Mouse (Mus musculus) yolk sac, embryonic 10.5 days (tissue): ENCODE results near the gene Khdc4.

Experiments used
- DNase-seq: peaks from one replicate; pipeline ENCODE4 v3.0.0-alpha.2; 2017; ENCODE audit warnings: low spot score

Khdc4 gene

DNA sequence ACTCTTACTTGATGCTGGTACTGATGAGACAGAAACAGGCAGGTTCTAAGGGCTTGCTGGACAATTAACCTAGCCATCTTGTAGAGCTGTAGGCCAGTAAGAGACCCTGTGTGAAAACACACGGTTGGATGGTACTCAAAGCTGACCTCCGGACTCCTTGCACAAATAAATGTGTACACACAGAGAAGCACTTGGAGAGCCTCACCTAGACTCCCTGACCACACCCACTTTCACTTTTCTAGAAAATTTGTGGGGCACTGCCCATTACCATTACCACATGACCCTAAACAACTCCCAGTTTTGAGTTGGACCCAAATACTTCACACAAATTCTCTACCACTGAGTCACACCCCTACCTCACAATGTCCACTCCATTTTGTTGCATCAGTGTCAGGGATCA is 51.0 kb downstream of the Khdc4 start:
- DNase-seq = no peak

DNA sequence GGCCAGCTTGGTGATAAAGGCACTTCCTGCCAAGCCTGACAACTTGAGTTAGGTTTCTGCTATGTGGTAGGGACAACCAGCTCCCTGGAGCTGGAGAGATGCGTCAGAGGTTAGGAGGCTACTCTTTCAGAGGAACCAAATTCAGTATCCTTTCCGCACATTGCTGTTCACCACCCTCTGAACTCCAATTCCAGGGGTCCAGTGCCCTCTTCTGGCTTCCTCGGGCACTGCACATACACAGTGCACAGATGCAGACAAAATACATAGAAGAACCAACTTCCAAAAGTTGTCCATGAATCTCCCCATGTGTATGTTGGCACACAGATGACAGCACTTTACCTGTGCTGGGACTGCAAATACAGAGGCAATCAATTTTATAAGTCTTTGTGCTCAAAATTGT is 53.0 kb downstream of the Khdc4 start:
- no peak for DNase-seq

DNA sequence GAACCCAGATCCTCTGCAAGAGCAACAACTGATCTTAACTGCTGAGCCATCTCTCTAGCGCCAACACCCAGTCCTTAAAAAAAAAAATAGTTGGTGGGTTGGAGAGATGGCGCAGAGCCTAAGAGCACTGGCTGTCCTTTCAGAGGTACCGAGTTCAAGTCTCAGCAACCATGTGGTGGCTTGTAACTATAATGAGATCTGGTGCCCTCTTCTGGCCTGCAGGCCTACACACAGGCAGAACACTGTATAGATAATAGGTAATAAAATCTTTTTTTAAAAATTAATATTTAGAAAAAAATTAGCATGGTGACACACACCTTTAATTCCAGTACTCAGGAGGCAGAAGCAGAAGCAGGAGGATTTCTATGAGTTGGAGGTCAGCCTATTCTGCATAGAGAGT is 54.5 kb downstream of the Khdc4 start:
- no peak for DNase-seq

DNA sequence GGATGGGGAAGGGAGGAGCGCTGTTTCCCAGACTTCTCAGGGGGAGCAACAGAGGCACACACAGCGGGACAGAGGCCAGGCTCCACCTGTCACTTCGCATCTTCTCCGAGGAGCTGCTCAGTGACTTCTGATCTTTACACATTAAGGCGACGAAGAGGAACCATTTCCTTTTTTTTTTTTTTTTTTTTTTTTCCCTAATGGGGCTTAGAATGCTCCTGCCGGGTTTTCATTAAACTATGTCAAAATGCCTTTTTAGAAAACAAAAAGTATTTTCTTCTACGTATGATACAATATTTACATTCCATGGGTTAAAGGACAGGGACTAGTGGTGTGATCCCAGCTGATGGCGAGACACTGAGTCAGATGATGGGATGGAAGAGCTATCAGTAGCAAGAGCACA is 59.9 kb downstream of the Khdc4 start:
- DNase-seq = no peak

DNA sequence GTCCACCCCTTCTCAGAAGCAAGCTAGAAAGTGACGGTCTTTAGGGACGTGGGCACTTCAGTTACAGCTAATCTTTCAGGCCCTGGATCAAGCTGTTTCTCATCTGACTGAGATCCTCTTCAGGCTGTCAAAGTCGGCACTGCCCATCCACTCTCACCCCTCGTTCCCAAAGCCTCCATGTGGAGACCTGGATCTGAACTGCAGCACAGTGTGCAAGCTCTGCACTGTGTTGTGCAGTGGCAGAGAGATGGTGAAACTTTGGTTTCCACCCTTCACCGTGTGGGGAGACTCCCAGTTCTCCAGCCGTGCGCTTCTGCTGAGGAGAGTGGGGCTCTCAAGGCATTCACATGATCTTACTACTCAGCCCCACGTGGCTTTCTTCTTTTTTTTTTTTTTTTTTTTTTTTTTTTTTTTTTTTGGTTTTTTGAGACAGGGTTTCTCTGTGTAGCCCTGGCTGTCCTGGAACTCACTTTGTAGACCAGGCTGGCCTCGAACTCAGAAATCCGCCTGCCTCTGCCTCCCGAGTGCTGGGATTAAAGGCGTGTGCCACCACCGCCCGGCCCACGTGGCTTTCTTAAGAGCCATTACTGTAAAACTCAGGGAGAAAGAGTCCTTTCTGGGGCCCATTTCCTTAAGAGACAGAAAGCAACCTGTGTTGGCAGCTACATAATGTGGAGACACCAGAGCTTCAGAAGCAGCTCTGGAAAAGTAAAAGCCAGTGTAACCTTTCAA is 60.7 kb downstream of the Khdc4 start:
- DNase-seq = peak; percentile 13

DNA sequence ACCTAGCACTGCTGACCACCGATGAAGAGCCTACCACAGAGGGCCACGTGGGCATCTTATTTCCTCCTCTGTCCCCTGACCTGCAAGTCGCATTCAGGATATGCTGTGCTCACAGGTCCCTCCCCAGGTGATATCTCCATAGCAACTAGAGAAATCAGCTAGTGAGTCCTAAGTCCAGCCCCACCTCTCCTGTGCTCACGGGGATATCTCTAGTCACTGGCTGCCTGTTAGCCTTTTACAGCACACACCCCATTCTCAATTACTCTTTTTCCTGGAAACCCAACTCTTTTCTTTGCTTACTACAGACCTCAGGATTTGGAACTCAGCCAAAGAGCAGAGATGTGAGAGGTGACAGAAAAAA is 61.2 kb downstream of the Khdc4 start:
- peak; percentile 86 for DNase-seq

DNA sequence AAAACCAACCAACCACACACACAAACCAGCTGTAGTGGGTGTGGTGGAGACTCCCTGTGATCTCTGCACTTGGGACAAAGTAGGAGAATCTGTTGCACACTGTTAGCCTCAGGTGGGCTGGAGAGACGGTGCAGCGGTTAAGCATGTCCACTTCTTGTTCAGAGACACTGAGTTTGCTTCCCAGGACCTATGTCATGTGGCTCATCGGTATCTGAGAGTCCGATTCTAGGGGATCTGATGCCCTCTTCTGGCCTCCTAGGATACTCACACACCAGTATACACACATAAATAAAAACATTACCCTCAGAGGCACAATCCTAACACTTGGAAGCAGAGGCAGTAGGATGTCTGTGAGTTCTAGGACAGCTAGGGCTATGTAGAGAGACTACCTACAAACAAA is 68.7 kb downstream of the Khdc4 start:
- DNase-seq = peak; percentile 54

DNA sequence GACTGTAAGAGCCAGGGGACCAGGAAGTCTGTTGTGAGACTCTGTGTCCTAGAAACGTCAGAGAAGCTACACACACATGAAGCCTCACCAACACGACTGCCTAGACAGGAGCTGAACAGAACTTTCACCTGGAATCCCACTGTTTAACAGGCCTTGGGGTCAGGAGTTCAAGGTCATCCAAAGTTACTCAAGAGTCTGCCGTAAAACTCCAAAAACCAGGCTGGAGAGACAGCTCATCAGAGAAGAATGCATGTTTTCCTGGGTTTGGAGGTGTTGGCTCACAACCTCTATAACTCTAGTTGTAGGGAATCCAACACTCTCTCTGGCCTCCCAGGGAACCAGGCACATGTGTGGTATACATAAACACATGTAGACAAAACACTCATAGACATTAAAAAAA is 69.9 kb downstream of the Khdc4 start:
- DNase-seq = peak; percentile 21

DNA sequence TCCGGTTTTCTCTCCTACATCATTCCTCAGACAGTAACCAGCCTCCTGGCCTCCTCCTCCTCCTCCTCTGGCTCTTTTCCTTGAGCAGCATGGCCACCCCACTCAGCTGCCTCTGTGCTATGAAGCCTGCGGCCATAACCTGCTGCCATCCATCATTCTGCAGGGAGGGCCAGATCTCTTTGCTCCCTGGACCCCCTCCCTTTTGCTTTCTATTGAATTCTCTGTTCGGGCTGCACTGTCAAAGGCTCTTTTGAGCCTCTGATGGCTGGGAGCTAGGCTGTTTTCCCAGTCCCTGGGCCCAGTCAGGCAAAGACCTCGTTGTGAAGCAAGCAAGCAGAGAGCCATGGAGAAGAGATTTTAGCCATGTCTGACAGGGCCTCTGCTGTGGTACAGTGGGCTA is 70.7 kb downstream of the Khdc4 start:
- DNase-seq = no peak

DNA sequence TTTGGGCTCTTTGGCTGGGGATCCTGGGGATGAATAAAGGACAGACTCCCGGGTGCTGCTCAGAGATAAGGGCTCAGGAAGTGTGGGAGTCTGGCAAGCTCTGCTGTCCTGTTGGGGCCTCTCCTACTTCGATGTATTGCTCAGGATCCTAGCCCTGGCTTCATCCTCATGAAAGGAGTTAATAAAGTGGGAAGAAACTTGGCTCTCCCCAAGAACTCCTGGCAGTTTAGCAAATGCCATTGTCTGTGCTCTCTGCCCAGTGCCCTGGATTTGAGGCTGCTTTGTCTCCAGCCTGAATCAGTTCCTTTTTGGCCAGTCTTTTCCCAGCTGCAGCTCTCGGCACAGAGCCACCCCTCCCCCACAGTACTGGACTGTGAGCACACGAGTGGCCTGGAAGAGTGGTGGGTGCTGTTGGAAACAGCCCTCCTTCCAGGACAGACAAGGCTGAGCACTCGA is 72.5 kb downstream of the Khdc4 start:
- DNase-seq = peak; percentile 47

DNA sequence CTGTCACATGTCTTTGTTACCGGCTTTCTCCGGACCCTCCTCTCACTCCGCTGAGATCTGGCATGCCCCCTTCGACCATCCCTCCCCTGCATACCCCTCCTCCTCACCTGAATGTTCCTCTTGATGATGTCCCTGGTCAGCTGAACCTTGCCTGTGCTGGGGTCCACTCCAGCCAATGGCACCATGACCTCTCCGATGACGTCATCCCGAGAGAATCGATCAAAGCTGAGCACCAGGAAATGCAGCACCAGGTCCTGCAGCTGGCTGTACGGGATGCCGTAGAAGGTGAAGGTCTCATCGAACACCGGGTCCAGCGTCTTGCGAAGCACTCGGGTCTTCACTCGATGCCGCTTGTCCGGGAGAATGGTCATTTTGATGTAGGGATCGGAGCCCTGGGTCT is 76.0 kb downstream of the Khdc4 start:
- peak; percentile 57 for DNase-seq

DNA sequence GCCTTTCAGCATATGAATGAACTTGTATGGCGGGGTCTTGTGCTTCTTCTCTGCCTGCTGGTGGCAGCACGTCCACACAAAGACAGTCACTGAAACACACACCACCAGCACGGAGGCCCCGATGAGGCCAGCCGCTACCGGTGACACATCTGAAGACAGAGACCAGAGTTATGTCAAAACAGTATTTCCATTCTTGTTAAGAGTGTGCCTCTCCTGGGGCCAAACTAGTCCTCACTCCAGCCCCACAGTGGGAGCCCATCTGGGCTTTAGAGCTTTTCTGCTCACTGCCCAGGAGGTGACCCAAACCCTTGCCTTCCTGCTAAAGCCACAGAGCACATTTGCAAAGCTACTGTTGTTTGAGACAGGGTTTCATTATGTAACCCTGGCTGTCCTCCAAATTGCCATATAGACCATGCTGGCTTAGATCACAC is 76.8 kb downstream of the Khdc4 start:
- DNase-seq = peak; percentile 22
